Mouse (Mus musculus): ENCODE data around the gene Hist1h2ad. TPM values are rescaled to one million over a fixed set of nuclear protein-coding genes. Genes with fewer than 3 reads are reported as not detected.

The Hist1h2ad gene
- polyA plus RNA-seq, 1 experiment from 2014 or later, result 4.2 TPM

DNA sequence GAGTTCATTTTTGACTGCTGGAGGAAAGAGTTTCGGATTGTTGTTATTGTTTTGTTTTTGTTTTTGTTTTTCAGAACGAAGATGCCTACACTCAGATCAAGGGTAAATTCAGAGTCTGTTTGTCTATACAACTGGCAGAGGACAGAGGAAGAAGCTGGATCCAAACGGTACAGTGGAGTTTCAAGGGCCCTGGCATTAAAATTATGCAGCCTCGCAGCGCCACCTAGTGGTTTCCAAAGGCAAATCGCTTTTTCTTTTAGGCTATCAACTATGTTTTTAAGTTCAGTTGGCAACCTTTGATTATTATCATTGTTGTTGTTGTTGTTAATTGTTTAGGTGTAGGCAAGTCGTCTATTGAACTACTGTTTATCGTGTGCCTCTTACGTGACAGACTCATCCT, 23.8 kb downstream of the Hist1h2ad start:
- peak; percentile 82 for TF ChIP-seq CTCF (IDR thresholded peaks at IDR 0.05; ENCODE audit: low read depth)
- no peak overlapping the region for H3K4me3 ChIP-seq (ENCODE audit: low read depth, low read length)
- no peak overlapping the region for H3K9ac ChIP-seq
- H3K9me3 ChIP-seq (ENCODE audit: low read depth, low read length), result no peaks in the 10 kb centered on the region
- no peak overlapping the region for H3K4me2 ChIP-seq
- no peaks in the 10 kb centered on the region for H3K27me3 ChIP-seq (ENCODE audit: insufficient read depth, low read length)
- peaks cover 4% of the 10 kb centered on the region; the same call in 1 of the 2 replicates for H3K4me1 ChIP-seq (ENCODE audit: insufficient read depth)
- peak; percentile 52; the same call in 1 of the 2 replicates for ATAC-seq (ENCODE audit: insufficient read depth)
- H3K36me3 ChIP-seq (ENCODE audit: insufficient read depth), result no peaks in the 10 kb centered on the region
- WGBS, result 4% methylated on average over 9 of the region's 9 CpGs
- H3K27ac ChIP-seq (ENCODE audit: low read depth), result no peak overlapping the region
- peak; percentile 93 for DNase-seq

DNA sequence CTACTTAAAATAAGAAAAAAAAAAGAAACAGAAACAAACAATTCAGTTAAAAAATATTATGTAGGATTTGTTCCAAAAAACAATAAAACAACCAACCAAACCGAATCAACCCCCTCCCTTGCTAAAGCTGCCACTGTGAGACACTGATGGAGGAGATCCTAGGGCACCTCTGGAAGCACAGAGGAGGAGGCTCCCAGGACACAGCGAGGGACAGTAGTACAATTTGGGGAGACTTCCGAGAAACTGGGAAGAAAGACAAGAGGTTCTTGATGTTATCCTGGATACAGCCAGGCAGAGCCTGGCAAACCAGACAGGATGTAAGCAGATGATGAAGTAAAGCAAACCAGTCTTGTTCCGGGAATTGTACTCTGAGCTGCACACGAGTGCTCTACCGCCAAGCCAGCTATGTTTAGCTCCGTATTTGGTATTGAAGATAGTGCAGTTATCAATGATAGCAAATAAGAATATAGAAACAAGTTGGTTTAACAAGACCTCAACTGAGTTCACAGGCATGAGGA, 29.1 kb downstream of the Hist1h2ad start:
- no peak for TF ChIP-seq CTCF (IDR thresholded peaks at IDR 0.05; ENCODE audit: low read depth)
- WGBS, result 67% methylated on average over 7 of the region's 7 CpGs
- Histone ChIP-seq H3K4me3 (ENCODE audit: low read depth, low read length) (no peak overlapping the region), H3K4me1 (ENCODE audit: insufficient read depth) (no peaks in the 10 kb centered on the region), H3K27me3 (ENCODE audit: insufficient read depth, low read length) (no peaks in the 10 kb centered on the region), H3K4me2 (no peak overlapping the region), H3K27ac (ENCODE audit: low read depth) (no peak overlapping the region), H3K9me3 (ENCODE audit: low read depth, low read length) (no peaks in the 10 kb centered on the region), H3K9ac (no peak overlapping the region), H3K36me3 (ENCODE audit: insufficient read depth) (no peaks in the 10 kb centered on the region)
- peak; percentile 32 for DNase-seq
- ATAC-seq (ENCODE audit: insufficient read depth), result no peak

- 91% methylated on average over 3 of the region's 3 CpGs for WGBS
Measured at GRCm38 (mm10) chr13:23604452-23604851, 30.3 kb downstream of the Hist1h2ad start.

DNA sequence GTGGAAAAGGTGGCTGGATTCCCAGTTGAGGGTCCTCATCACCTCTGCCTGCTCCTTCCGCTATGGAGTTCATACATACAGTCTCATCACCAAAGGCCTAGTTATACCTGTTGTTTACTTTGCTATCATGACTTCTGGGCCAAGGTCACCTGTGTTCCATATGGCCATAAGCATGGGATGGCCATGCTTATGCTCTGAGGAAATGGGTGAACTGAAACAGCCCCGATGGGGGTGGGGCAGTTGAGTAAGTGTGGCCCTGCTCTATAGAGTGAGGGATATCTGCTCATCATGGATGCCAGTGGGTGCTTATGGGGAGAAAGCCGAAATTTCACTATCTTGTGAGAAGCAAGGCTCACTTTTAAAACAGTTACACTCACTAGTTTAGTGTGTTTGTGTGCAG, 30.9 kb downstream of the Hist1h2ad start:
- Histone ChIP-seq H3K4me3 (ENCODE audit: low read depth, low read length) (no peak overlapping the region), H3K27ac (ENCODE audit: low read depth) (no peak overlapping the region), H3K4me2 (no peak overlapping the region), H3K4me1 (ENCODE audit: insufficient read depth) (no peaks in the 10 kb centered on the region), H3K27me3 (ENCODE audit: insufficient read depth, low read length) (no peaks in the 10 kb centered on the region), H3K9me3 (ENCODE audit: low read depth, low read length) (no peaks in the 10 kb centered on the region), H3K36me3 (ENCODE audit: insufficient read depth) (no peaks in the 10 kb centered on the region), H3K9ac (no peak overlapping the region)
- DNase-seq (no peak), ATAC-seq (ENCODE audit: insufficient read depth) (no peak)
- 89% methylated on average over 3 of the region's 3 CpGs for WGBS
- TF ChIP-seq CTCF (IDR thresholded peaks at IDR 0.05; ENCODE audit: low read depth), result no peak

More at GRCm38 (mm10) chr13:23604452-23604851, 30.3 kb downstream of the Hist1h2ad start:
- H3K9me3 ChIP-seq (ENCODE audit: low read depth, low read length), result no peaks in the 10 kb centered on the region
- H3K36me3 ChIP-seq (ENCODE audit: insufficient read depth), result no peaks in the 10 kb centered on the region
- H3K4me1 ChIP-seq (ENCODE audit: insufficient read depth), result no peaks in the 10 kb centered on the region
- no peak overlapping the region for H3K4me3 ChIP-seq (ENCODE audit: low read depth, low read length)
- H3K27me3 ChIP-seq (ENCODE audit: insufficient read depth, low read length), result no peaks in the 10 kb centered on the region
- H3K27ac ChIP-seq (ENCODE audit: low read depth), result no peak overlapping the region
- DNase-seq (no peak), ATAC-seq (ENCODE audit: insufficient read depth) (no peak)
- no peak overlapping the region for H3K9ac ChIP-seq
- no peak for TF ChIP-seq CTCF (IDR thresholded peaks at IDR 0.05; ENCODE audit: low read depth)
- H3K4me2 ChIP-seq, result no peak overlapping the region

DNA sequence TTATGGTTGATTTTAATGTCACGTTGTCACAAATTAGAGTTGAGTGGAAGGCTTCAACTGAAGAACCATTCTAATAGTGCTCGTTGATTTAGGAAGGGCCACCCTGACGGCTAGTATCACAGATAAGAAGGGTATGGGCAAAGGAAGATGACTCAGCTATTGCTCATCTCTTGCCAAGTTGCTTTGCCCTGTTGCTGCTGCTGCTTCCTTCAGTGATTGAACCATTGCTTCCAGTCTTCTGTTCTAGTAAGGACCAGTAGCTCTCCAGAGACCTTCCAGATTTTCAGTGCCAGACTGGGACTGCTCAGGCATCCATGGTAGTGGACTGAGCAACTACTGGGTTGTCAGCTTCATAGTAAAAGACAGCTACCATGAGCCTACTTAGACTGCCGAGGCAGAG, 35.0 kb downstream of the Hist1h2ad start:
- Histone ChIP-seq H3K9ac (no peak overlapping the region), H3K4me1 (ENCODE audit: insufficient read depth) (no peaks in the 10 kb centered on the region), H3K4me2 (no peak overlapping the region), H3K36me3 (ENCODE audit: insufficient read depth) (no peaks in the 10 kb centered on the region), H3K27ac (ENCODE audit: low read depth) (no peak overlapping the region), H3K9me3 (ENCODE audit: low read depth, low read length) (no peaks in the 10 kb centered on the region), H3K27me3 (ENCODE audit: insufficient read depth, low read length) (no peaks in the 10 kb centered on the region), H3K4me3 (ENCODE audit: low read depth, low read length) (no peak overlapping the region)
- DNase-seq (no peak), ATAC-seq (ENCODE audit: insufficient read depth) (no peak)
- no peak for TF ChIP-seq CTCF (IDR thresholded peaks at IDR 0.05; ENCODE audit: low read depth)
- 67% methylated on average over 4 of the region's 4 CpGs for WGBS

DNA sequence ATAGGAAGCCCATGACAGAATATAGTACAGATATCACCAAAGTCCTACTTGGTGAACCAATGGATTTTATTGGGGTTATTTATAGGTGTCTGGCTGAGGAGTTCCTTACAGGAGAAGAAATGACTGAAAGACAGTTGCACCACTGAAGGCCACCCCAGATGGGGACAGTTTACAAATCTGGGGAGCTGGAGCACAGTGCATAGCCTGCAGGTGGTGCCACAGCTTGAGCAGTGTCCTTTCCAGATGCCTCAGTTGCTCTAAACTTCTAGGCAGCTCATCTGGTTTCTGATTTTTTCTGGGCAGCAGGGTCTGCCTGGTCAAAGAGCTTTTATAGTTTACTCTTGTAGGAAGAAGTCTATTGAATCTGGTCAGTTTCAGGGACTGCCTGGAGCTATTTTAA, 35.7 kb downstream of the Hist1h2ad start:
- no peaks in the 10 kb centered on the region for H3K9me3 ChIP-seq (ENCODE audit: low read depth, low read length)
- DNase-seq (no peak), ATAC-seq (ENCODE audit: insufficient read depth) (no peak)
- no peaks in the 10 kb centered on the region for H3K4me1 ChIP-seq (ENCODE audit: insufficient read depth)
- no peak overlapping the region for H3K9ac ChIP-seq
- no peaks in the 10 kb centered on the region for H3K36me3 ChIP-seq (ENCODE audit: insufficient read depth)
- no peak for TF ChIP-seq CTCF (IDR thresholded peaks at IDR 0.05; ENCODE audit: low read depth)
- H3K4me2 ChIP-seq, result no peak overlapping the region
- H3K4me3 ChIP-seq (ENCODE audit: low read depth, low read length), result no peak overlapping the region
- H3K27me3 ChIP-seq (ENCODE audit: insufficient read depth, low read length), result no peaks in the 10 kb centered on the region
- H3K27ac ChIP-seq (ENCODE audit: low read depth), result no peak overlapping the region

DNA sequence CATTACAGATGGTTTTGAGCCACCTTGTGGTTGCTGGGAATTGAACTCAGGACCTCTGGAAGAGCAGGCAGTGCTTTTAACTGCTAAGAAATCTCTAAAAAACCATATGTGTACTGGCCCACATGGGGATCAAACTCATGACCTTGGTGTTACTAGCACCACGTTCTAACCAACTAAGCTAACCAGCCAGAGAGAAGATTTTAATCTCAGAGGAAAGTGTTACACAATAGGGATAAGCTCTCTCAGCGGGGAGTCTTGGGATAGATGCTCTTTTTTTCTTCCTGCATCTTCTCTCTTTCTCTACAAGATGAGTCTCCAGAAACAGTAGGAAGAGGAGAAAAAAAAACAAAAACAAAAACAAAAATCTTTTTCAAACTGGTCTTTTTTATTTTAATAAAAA, 36.2 kb downstream of the Hist1h2ad start:
- no peak overlapping the region for H3K4me3 ChIP-seq (ENCODE audit: low read depth, low read length)
- no peak for DNase-seq
- H3K9me3 ChIP-seq (ENCODE audit: low read depth, low read length), result no peaks in the 10 kb centered on the region
- no peak for TF ChIP-seq CTCF (IDR thresholded peaks at IDR 0.05; ENCODE audit: low read depth)
- no peaks in the 10 kb centered on the region for H3K4me1 ChIP-seq (ENCODE audit: insufficient read depth)
- WGBS, result 80% methylated on average over 2 of the region's 2 CpGs
- H3K36me3 ChIP-seq (ENCODE audit: insufficient read depth), result no peaks in the 10 kb centered on the region
- H3K27me3 ChIP-seq (ENCODE audit: insufficient read depth, low read length), result no peaks in the 10 kb centered on the region
- no peak overlapping the region for H3K4me2 ChIP-seq
- no peak for ATAC-seq (ENCODE audit: insufficient read depth)
- H3K27ac ChIP-seq (ENCODE audit: low read depth), result no peak overlapping the region
- H3K9ac ChIP-seq, result no peak overlapping the region

GRCm38 (mm10) chr13:23611638-23612037, 37.5 kb downstream of the Hist1h2ad start:
- Histone ChIP-seq H3K36me3 (ENCODE audit: insufficient read depth) (no peaks in the 10 kb centered on the region), H3K27ac (ENCODE audit: low read depth) (no peak overlapping the region), H3K27me3 (ENCODE audit: insufficient read depth, low read length) (no peaks in the 10 kb centered on the region), H3K9me3 (ENCODE audit: low read depth, low read length) (no peaks in the 10 kb centered on the region), H3K9ac (no peak overlapping the region), H3K4me3 (ENCODE audit: low read depth, low read length) (no peak overlapping the region), H3K4me1 (ENCODE audit: insufficient read depth) (no peaks in the 10 kb centered on the region), H3K4me2 (no peak overlapping the region)
- DNase-seq, result no peak
- WGBS, result 88% methylated on average over 3 of the region's 3 CpGs
- ATAC-seq (ENCODE audit: insufficient read depth), result no peak
- no peak for TF ChIP-seq CTCF (IDR thresholded peaks at IDR 0.05; ENCODE audit: low read depth)

Measured in lung, embryonic 14.5 days (tissue).